Mouse (Mus musculus) embryonic facial prominence, embryonic 12.5 days (tissue): ENCODE measurements around the gene Magi2. TPM values are rescaled to one million over a fixed set of nuclear protein-coding genes. Genes with fewer than 3 reads are reported as not detected.

ENCODE experiments used
- ATAC-seq: fragments of 200-750 bp; cut with Nextera tagmentation; 2 replicates; pipeline ENCODE4 v1.8.0; 2017; ENCODE audit not compliant: insufficient number of reproducible peaks, insufficient read depth, low FRiP score, low TSS enrichment
- H3K27ac ChIP-seq: fragments of 300-500 bp; sonication (generic); 2 replicates; pipeline ENCODE4 v1.5.1; 2016; ENCODE audit warnings: mild to moderate bottlenecking
- H3K27me3 ChIP-seq: fragments of 300-500 bp; sonication (generic); 2 replicates; pipeline ENCODE4 v1.6.1; 2016; ENCODE audit warnings: mild to moderate bottlenecking, moderate library complexity
- H3K36me3 ChIP-seq: fragments of 300-500 bp; sonication (generic); 2 replicates; pipeline ENCODE4 v1.6.1; 2016; ENCODE audit warnings: mild to moderate bottlenecking
- H3K4me1 ChIP-seq: fragments of 300-500 bp; sonication (generic); 2 replicates; pipeline ENCODE4 v1.6.1; 2016
- H3K4me2 ChIP-seq: fragments of 300-500 bp; sonication (generic); replicated peaks from 2 replicates; pipeline ENCODE4 v1.6.1; 2016; ENCODE audit warnings: mild to moderate bottlenecking, moderate library complexity
- H3K4me3 ChIP-seq: fragments of 300-500 bp; sonication (generic); 2 replicates; pipeline ENCODE4 v1.5.1; 2016; ENCODE audit warnings: mild to moderate bottlenecking
- H3K9ac ChIP-seq: fragments of 300-500 bp; sonication (generic); 2 replicates; pipeline ENCODE4 v1.6.1; 2016; ENCODE audit warnings: mild to moderate bottlenecking, moderate library complexity
- H3K9me3 ChIP-seq: fragments of 300-500 bp; sonication (generic); 2 replicates; pipeline ENCODE4 v1.6.1; 2016; ENCODE audit warnings: mild to moderate bottlenecking, moderate library complexity
- WGBS: fragments of 180-500 bp; shearing (Covaris S2); methylation state at CpG from one replicate; pipeline ENCODE4 v1.1.7; 2016; 5-methylcytosine and 5-hydroxymethylcytosine counted together
- polyA plus RNA-seq: library from polyadenylated mRNA; unstranded; fragments of >200 nt; fragmentation: Nextera tagmentation; extraction: Ambion mirVana; gene quantifications from 2 replicates; pipeline ENCODE4 v1.2.1, GENCODE M21; 2016

Magi2 gene
- polyA plus RNA-seq, 1 experiment from 2014 or later: 10.0 TPM

GRCm38 (mm10) chr5:19607700-19608099 lies 380.9 kb downstream of the Magi2 start:
- no peak overlapping the region for H3K4me3 ChIP-seq
- ATAC-seq: no peak
- no peaks in the 10 kb centered on the region for H3K9me3 ChIP-seq

GRCm38 (mm10) chr5:19611788-19612187 lies 385.0 kb downstream of the Magi2 start:
- no peak overlapping the region for H3K4me3 ChIP-seq
- H3K4me2 ChIP-seq: no peak overlapping the region
- H3K36me3 ChIP-seq: no peaks in the 10 kb centered on the region
- no peaks in the 10 kb centered on the region for H3K4me1 ChIP-seq
- 85% methylated on average over 1 of the region's 1 CpGs for WGBS
- no peaks in the 10 kb centered on the region for H3K27me3 ChIP-seq
- no peak overlapping the region for H3K27ac ChIP-seq
- ATAC-seq: no peak
- no peaks in the 10 kb centered on the region for H3K9me3 ChIP-seq
- no peak overlapping the region for H3K9ac ChIP-seq

More at GRCm38 (mm10) chr5:19607700-19608099, 380.9 kb downstream of the Magi2 start:
- Histone ChIP-seq H3K4me1 (no peaks in the 10 kb centered on the region), H3K4me2 (no peak overlapping the region), H3K9ac (no peak overlapping the region), H3K36me3 (no peaks in the 10 kb centered on the region), H3K27ac (no peak overlapping the region), H3K27me3 (no peaks in the 10 kb centered on the region)
- WGBS: 74% methylated on average over 5 of the region's 5 CpGs

GRCm38 (mm10) chr5:19621678-19622077 lies 394.8 kb downstream of the Magi2 start:
- no peak overlapping the region for H3K4me3 ChIP-seq
- ATAC-seq: no peak
- no peak overlapping the region for H3K27ac ChIP-seq
- WGBS: 87% methylated on average over 5 of the region's 5 CpGs
- H3K4me1 ChIP-seq: no peaks in the 10 kb centered on the region
- no peaks in the 10 kb centered on the region for H3K27me3 ChIP-seq
- H3K36me3 ChIP-seq: no peaks in the 10 kb centered on the region
- no peaks in the 10 kb centered on the region for H3K9me3 ChIP-seq
- no peak overlapping the region for H3K4me2 ChIP-seq
- H3K9ac ChIP-seq: no peak overlapping the region

GRCm38 (mm10) chr5:19633976-19634375 lies 407.1 kb downstream of the Magi2 start:
- no peaks in the 10 kb centered on the region for H3K9me3 ChIP-seq
- no peaks in the 10 kb centered on the region for H3K4me1 ChIP-seq
- no peak overlapping the region for H3K27ac ChIP-seq
- no peak overlapping the region for H3K9ac ChIP-seq
- no peaks in the 10 kb centered on the region for H3K27me3 ChIP-seq
- no peak overlapping the region for H3K4me2 ChIP-seq
- ATAC-seq: no peak
- H3K36me3 ChIP-seq: no peaks in the 10 kb centered on the region
- H3K4me3 ChIP-seq: no peak overlapping the region
- WGBS: 94% methylated on average over 1 of the region's 1 CpGs

GRCm38 (mm10) chr5:19637789-19638188 lies 411.0 kb downstream of the Magi2 start:
- H3K4me1 ChIP-seq: no peaks in the 10 kb centered on the region
- H3K27me3 ChIP-seq: no peaks in the 10 kb centered on the region
- H3K9ac ChIP-seq: no peak overlapping the region
- H3K36me3 ChIP-seq: no peaks in the 10 kb centered on the region
- 39% methylated on average over 2 of the region's 2 CpGs for WGBS
- no peak for ATAC-seq
- no peaks in the 10 kb centered on the region for H3K9me3 ChIP-seq
- no peak overlapping the region for H3K27ac ChIP-seq
- no peak overlapping the region for H3K4me3 ChIP-seq
- H3K4me2 ChIP-seq: no peak overlapping the region

GRCm38 (mm10) chr5:19655986-19656385 lies 429.1 kb downstream of the Magi2 start:
- 75% methylated on average over 1 of the region's 1 CpGs for WGBS
- no peaks in the 10 kb centered on the region for H3K36me3 ChIP-seq
- H3K9ac ChIP-seq: no peak overlapping the region
- no peak overlapping the region for H3K4me2 ChIP-seq
- H3K4me3 ChIP-seq: no peak overlapping the region
- H3K4me1 ChIP-seq: no peaks in the 10 kb centered on the region
- H3K9me3 ChIP-seq: no peaks in the 10 kb centered on the region
- H3K27me3 ChIP-seq: no peaks in the 10 kb centered on the region
- no peak for ATAC-seq
- no peak overlapping the region for H3K27ac ChIP-seq

GRCm38 (mm10) chr5:19666416-19666815 lies 439.6 kb downstream of the Magi2 start:
- H3K4me1 ChIP-seq: no peaks in the 10 kb centered on the region
- no peaks in the 10 kb centered on the region for H3K27me3 ChIP-seq
- H3K9ac ChIP-seq: no peak overlapping the region
- no peaks in the 10 kb centered on the region for H3K36me3 ChIP-seq
- WGBS: 79% methylated on average over 5 of the region's 5 CpGs
- no peak overlapping the region for H3K4me3 ChIP-seq
- H3K27ac ChIP-seq: no peak overlapping the region
- no peak overlapping the region for H3K4me2 ChIP-seq
- H3K9me3 ChIP-seq: no peaks in the 10 kb centered on the region
- ATAC-seq: no peak

GRCm38 (mm10) chr5:19717296-19717695 lies 490.5 kb downstream of the Magi2 start:
- no peak for ATAC-seq
- Histone ChIP-seq H3K4me3 (no peak overlapping the region), H3K4me1 (no peaks in the 10 kb centered on the region), H3K36me3 (no peaks in the 10 kb centered on the region), H3K9me3 (no peaks in the 10 kb centered on the region), H3K27me3 (no peaks in the 10 kb centered on the region), H3K4me2 (no peak overlapping the region), H3K27ac (no peak overlapping the region), H3K9ac (no peak overlapping the region)
- 82% methylated on average over 2 of the region's 2 CpGs for WGBS

GRCm38 (mm10) chr5:19726277-19726676 lies 499.4 kb downstream of the Magi2 start:
- H3K4me1 ChIP-seq: no peaks in the 10 kb centered on the region
- H3K9me3 ChIP-seq: no peaks in the 10 kb centered on the region
- H3K27ac ChIP-seq: no peak overlapping the region
- H3K27me3 ChIP-seq: no peaks in the 10 kb centered on the region
- H3K4me3 ChIP-seq: no peak overlapping the region
- H3K4me2 ChIP-seq: no peak overlapping the region
- no peaks in the 10 kb centered on the region for H3K36me3 ChIP-seq
- no peak overlapping the region for H3K9ac ChIP-seq
- ATAC-seq: no peak

- Histone ChIP-seq H3K27ac (no peak overlapping the region), H3K36me3 (no peaks in the 10 kb centered on the region), H3K27me3 (no peaks in the 10 kb centered on the region), H3K4me3 (no peak overlapping the region), H3K9ac (no peak overlapping the region), H3K9me3 (no peaks in the 10 kb centered on the region), H3K4me2 (no peak overlapping the region), H3K4me1 (0 out of 2 replicates have a peak, but pooled peaks cover 3% of the 10 kb centered on the region)
- 93% methylated on average over 2 of the region's 2 CpGs for WGBS
- ATAC-seq: no peak
Measured at GRCm38 (mm10) chr5:19745376-19745775, 518.5 kb downstream of the Magi2 start.

GRCm38 (mm10) chr5:19745916-19746315 lies 519.1 kb downstream of the Magi2 start:
- no peak overlapping the region for H3K9ac ChIP-seq
- H3K36me3 ChIP-seq: no peaks in the 10 kb centered on the region
- H3K4me3 ChIP-seq: no peak overlapping the region
- H3K4me1 ChIP-seq: 0 out of 2 replicates have a peak, but pooled peaks cover 3% of the 10 kb centered on the region
- H3K27me3 ChIP-seq: no peaks in the 10 kb centered on the region
- H3K4me2 ChIP-seq: no peak overlapping the region
- WGBS: 63% methylated on average over 6 of the region's 6 CpGs
- no peak for ATAC-seq
- no peaks in the 10 kb centered on the region for H3K9me3 ChIP-seq
- no peak overlapping the region for H3K27ac ChIP-seq

- 57% methylated on average over 12 of the region's 12 CpGs for WGBS
Measured at GRCm38 (mm10) chr5:19746865-19747514, 520.2 kb downstream of the Magi2 start.

More at GRCm38 (mm10) chr5:19746865-19747514, 520.2 kb downstream of the Magi2 start:
- no peak for ATAC-seq
- no peaks in the 10 kb centered on the region for H3K27me3 ChIP-seq
- H3K36me3 ChIP-seq: no peaks in the 10 kb centered on the region
- H3K9ac ChIP-seq: no peak overlapping the region
- no peak overlapping the region; the same call in 1 of the 2 replicates for H3K4me2 ChIP-seq
- H3K4me3 ChIP-seq: no peak overlapping the region
- no peak overlapping the region for H3K27ac ChIP-seq
- no peaks in the 10 kb centered on the region for H3K9me3 ChIP-seq
- 0 out of 2 replicates have a peak, but pooled peaks cover 3% of the 10 kb centered on the region for H3K4me1 ChIP-seq
